Mouse (Mus musculus) liver, adult 2 months (tissue): Measurements from ENCODE around the gene Mettl25.
A peak's percentile ranks its signal among the peaks of the same experiment; 100 is the strongest.

Source experiments
- CTCF ChIP-seq: fragments of 200-500 bp; IDR thresholded peaks from 2 replicates; pipeline ENCODE4 v1.5.1; 2011; ENCODE audit warnings: low read depth, low read length, control low read depth
- POLR2A ChIP-seq: fragments of 200-500 bp; IDR thresholded peaks from 2 replicates; pipeline ENCODE4 v1.6.1; 2011; ENCODE audit warnings: low read length, control low read depth; ENCODE audit not compliant: insufficient read depth; ENCODE audit errors: extremely low read depth

GRCm38 (mm10) chr10:105714844-105715243, 126.3 kb downstream of the Mettl25 start:
- TF ChIP-seq POLR2A (no peak), CTCF (0 out of 2 replicates have a peak, but pooled peaks have one; percentile 36)
